Mouse (Mus musculus): ENCODE data around the gene Taf1c.

Taf1c gene

DNA sequence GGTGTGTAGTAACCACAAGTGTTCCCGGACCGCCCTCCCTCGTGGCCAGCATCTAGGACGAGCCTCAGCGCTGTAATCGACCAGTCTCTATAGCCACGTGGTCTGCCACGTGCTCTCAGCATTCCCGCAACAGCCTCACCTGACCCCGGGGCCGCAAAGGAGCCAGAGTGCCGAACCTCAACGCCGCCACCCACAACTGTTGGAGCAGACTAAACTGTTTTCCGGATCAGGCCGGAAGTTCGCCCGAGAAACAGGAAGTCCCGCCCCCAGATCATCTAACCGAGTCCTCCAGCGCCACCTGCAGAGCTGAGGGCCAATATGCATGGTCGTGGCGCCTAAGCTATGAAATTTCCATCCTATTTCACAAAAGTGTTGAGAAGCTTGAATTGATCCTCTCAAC lies at the start of gene Taf1c:
TSS of gene Taf1c (minus strand) at position 227 of the 400 bp plus-strand sequence.
- ATAC-seq (ENCODE audit: insufficient number of reproducible peaks, low FRiP score, low TSS enrichment), result peak; percentile 80

DNA sequence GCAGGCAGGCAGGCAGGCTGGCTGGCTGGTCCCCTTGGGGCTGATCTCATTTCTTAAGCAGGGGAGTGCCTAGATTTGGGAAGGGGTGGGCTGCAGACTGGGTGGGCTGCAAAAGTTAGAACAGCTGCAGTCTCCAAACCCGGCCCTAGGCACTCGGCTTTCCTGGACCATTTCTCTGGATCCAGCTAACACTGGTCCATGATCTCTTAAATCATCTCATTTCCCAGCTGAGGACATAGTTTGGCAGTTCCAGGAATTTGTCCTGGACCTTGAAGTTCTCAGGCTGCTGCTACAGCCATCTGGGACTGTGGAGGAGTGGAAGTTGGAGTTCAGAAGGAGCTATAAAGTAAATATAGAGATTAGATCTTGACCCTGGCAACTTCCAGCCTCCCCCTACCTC lies 46.3 kb upstream of the Taf1c start:
- ATAC-seq (ENCODE audit: insufficient number of reproducible peaks, low FRiP score, low TSS enrichment), result no peak

DNA sequence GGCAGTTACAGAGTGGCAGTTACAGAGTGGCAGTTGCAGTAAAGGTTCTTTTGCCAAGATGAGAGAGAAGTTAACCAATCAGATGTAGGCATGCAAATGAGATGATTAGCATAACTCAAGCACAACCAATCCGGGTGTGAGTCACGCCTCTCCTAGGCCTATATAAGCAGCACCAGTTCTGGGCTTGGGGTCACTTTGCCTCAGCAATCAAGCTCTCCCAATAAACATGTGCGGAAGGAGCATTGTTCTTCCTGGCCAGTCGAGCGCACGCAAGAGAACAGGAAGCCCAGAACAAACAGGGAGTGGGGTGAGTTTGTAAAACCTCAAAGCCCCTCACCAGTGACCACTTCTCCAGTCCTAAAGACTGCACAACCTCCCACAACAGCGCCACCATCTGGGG lies 41.8 kb upstream of the Taf1c start:
- no peak for ATAC-seq (ENCODE audit: insufficient number of reproducible peaks, low FRiP score, low TSS enrichment)

DNA sequence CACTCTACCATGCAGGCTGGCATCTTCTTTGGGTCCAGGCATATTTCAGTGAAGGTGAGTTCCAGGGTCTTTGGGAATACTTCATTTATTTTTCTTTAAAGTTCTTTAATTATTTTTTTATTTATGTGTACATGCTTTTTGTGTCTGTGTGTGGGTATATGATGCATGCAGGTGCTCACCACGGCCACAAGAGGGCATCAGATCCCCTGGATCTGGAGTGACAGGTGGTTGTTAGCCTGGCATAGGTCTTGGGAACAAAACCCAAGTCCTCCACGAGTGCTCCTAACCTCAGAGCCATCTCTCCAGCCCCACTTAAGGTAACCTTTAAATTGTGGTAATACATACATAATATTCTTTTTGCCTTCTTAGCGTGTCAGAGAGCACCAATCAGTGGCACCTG lies 41.2 kb upstream of the Taf1c start:
- ATAC-seq (ENCODE audit: insufficient number of reproducible peaks, low FRiP score, low TSS enrichment), result no peak

DNA sequence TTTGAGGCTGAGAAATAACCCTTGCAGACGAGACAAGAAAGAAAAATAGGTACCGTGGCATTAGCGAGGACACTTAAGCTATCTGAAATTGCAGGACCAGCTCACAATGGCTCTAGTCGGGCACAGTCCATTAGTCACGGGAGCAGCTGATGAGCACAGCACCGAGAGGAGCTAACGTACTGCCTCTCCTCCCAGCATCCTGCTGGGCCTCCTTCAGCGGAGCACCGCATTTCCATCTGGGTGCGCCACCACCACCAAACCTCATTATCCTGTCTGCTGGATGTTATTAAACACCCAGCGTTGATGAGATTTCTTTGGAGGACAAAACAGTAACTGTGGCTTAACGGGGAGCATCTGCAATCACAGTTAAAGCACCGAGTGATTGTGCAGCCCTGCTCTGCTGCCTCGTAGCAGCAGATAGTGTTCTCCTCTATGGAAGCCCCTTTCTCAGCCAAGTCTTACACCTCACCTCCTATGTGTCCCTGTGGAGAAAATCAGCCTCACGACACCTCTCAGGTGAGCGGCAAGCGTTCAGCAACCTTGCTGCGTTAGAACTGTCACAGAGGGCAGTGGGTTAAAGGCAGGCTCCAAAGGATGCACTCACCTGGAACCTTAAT lies 40.1 kb upstream of the Taf1c start:
- no peak for ATAC-seq (ENCODE audit: insufficient number of reproducible peaks, low FRiP score, low TSS enrichment)

DNA sequence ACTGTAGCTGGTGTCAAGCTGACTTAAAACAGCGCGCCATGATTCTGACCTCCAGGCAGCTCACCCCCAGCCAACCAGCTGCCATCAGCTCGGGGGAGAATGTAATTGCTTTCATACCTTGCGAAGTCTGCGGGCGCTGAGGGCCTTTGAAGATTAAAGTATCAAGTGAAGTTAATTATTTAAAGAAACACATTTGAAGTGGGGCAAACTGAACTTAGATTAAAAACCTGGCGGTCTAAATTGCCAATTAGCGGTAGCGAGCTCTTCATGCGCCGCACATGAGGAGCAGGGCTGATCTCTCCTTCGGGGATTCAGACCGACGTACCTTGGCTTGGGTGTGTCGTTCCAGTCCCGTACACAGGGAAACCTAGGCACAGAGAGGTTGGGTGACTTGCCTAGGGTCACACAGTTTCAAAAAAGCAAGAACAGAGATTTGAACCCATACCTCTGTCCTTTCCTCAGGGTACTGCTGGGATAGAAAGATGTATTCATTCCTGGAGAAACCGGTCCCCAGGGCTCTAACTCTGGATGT lies 39.5 kb upstream of the Taf1c start:
- ATAC-seq (ENCODE audit: insufficient number of reproducible peaks, low FRiP score, low TSS enrichment), result no peak

DNA sequence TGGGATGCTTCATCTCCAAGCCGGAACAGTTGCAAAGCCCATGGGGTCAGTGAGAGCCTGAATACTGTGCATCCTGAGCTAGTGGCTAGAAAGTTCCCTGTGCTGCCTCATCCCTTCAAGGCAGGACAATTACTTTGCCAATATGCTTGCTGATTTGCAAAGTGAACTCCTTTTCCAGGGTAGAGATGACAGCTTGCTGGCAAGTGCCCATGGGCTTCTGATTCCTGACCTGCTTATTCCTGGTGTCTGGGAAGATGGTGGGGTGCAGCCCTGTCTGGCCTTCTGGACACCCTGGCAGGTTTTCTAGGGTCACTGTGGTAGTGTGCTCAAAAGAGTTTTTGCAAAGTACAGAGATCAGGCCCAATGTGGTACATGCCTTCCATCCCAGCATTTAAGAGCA lies 37.9 kb upstream of the Taf1c start:
- 0 out of 2 replicates have a peak, but pooled peaks have one; percentile 36 for ATAC-seq (ENCODE audit: insufficient number of reproducible peaks, low FRiP score, low TSS enrichment)

DNA sequence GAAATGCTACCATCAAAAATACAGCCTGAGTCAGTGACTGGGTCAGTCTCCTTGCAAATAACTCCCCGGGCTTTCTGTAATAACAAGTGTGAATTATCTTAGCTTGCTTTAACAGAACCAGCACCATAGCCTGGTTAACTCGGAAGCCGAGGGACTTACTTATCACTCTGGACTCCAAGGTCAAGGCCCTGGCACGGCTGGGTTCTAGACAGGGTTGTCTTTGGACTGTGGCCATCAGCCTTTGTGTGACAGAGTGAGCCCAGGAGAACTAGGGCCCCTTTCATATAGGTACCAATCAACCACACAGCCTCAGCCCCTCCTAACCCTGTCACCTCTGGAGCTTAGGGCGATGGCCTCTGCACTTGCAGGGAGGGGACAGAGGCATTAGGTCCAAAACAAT lies 36.0 kb upstream of the Taf1c start:
- no peak for ATAC-seq (ENCODE audit: insufficient number of reproducible peaks, low FRiP score, low TSS enrichment)

DNA sequence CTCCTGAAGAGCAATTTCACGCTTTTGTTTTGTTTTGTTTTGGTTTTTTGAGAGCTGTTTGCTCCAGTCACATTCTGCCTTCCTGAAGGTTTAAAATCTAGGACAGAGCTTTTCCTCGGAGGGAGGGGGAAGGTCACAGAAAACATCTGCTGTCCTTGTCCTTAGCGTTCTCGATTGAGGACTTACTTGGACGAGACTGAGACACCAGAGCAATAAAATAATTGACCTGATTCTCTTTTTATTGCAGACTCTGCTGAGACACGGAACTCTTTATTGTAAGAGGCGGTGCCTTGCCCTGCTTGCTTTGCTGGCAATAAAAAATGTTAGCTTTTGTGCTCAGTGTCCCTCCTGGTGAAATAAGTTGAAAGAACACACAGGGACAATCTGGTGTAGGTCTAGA lies 34.8 kb upstream of the Taf1c start:
- no peak for ATAC-seq (ENCODE audit: insufficient number of reproducible peaks, low FRiP score, low TSS enrichment)

DNA sequence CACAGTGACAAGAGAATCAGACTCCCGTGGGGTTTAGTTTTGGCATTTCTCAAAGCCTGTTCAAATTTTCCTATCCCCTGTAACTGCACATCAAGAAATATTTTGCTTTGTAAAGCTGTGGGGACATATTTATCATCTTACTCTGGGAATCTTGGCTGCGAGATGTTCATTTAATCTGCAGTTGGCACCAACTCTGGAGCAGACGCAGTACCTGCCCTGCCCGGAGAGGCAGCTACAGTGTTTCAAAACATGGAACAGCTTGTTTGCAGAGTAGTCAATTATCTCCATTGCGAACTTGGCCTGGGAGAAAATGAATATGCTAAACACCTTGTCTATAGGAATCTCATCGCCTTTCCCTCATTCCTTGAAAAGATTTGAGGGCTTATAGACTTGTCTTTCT lies 33.2 kb upstream of the Taf1c start:
- no peak for ATAC-seq (ENCODE audit: insufficient number of reproducible peaks, low FRiP score, low TSS enrichment)

DNA sequence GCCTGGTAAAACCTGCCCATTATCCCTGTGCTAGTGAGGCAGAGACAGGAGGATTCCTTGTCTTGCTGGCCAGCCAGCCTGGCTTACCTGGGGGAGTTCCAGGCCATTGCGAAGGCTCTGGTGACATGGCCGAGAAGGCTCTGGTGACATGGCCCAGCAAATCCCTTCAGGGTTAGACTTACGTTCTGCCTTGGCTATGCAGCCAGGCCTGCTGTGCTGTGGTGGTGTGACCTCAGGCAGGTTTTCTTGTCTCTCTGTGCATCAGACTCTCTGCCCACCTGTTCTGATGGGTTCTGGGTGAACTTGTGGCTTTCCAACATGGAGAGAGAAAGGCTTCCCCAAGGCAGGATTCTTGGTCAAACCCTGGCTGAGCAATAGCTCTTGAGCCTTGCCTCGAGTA lies 32.4 kb upstream of the Taf1c start:
- ATAC-seq (ENCODE audit: insufficient number of reproducible peaks, low FRiP score, low TSS enrichment), result no peak

DNA sequence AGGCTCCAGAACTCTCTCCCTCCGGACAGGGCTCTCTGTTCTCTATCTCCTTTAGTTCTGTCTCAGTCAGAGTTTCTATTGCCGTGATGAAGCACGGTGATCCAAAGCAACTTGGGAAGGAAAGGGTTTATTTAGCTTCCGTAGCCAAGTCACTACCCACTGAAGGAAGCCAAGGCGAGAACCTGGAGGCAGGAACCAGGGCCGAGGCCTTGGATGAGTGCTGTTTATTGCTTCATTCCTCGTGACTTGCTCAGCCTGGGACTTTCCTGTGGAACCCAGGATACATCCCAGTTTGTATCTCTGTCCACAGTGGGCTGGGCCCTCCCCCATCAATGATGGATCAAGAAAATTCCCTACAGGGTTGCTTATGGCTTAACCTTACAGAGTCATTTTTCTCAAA lies 31.7 kb upstream of the Taf1c start:
- no peak for ATAC-seq (ENCODE audit: insufficient number of reproducible peaks, low FRiP score, low TSS enrichment)

DNA sequence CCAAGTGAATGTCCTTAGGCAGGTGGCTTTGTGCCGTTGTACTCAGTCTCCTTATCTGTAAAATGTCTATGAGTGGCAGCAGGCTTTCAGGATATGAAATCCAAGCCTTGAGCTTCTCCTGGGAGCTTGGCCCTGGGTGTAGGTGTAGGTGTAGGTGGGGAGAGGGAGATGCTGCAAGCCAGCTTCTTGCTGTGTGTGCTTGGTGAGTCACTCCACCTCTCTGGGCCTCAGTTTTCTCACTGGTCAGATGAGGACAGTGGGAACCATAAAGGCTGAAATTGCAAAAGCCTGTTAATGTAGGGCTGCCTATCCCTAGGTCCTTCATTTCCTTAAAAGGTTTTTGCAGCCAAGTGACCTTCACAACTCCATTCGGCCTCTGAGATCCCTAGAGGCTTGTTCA lies 30.9 kb upstream of the Taf1c start:
- no peak for ATAC-seq (ENCODE audit: insufficient number of reproducible peaks, low FRiP score, low TSS enrichment)

DNA sequence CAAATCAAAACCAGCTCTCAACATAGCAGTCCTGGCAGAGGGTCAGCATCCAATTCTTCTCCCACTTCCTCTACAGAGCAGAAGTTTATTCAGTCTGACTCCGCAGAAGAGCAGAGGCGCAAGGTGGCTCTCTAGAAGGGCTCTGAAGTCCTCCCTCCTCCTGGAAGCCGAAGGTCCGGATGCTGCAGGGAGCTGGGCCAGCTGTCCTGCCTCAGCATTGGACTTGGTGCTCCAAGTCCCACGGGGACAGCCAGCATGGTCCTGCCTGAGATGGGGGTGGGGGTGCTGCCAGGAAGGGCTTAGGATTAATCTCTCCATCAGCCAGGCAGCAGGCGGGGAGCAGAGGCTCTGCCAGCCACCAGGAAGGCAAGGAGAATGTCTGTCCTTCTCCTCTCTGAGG lies 30.4 kb upstream of the Taf1c start, which contains the start of gene Kcng4:
TSS of gene Kcng4 (minus strand) at position 303 of the 400 bp plus-strand sequence.
- no peak for ATAC-seq (ENCODE audit: insufficient number of reproducible peaks, low FRiP score, low TSS enrichment)

DNA sequence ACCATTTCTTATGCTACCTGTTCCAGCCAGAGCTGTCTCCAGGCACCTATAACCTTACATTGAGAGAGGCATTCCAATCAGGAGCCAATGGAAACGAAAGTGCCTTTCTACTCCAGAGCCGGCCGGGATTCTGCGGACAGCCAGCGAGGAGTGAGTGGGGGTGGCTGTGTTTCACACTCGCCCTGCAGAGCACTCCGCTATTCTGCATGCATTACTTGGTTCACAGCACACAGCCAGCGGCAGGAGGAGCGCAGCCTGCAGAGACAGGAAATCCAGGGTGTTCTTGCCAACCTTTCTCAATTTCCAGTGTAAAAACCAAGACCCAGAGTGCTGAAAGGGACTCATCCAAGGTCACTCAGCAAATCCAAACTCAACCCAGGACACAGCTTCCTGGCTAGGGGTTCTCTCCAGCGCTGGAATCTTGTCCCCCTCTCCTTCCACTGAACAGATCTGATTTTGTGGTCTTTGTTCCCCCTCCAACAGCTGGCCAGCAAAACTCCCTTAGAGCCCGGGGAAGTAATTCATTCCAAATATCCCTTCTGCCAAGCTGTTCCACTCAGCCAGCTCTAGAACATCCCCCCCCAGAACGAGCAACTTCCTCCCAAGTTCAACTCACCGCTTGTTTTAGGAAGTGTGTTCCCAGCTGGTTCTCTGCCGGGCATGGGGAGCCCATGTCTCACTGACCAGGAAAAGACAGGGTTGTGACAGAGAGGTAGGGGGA lies 29.8 kb upstream of the Taf1c start:
- no peak for ATAC-seq (ENCODE audit: insufficient number of reproducible peaks, low FRiP score, low TSS enrichment)

DNA sequence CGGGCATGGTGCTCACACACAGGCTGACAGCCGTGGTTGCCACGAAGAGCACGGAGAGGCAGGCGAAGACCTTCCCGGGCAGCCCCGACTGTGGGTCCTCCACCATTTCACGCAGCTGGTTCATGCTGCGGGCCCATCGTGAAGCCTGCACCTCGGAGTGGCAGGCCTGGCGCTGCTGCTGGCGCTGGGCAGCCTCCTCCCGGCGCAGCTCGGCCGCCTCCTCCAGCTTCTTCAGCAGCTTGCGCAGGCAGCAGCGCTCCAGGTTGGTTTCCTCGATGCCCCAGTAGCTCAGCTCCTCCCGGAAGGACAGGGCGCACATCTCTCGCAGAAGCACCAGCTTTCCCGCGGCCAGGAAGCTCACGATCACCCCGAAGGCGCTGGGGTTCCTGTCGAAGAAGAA lies 27.9 kb upstream of the Taf1c start:
- no peak for ATAC-seq (ENCODE audit: insufficient number of reproducible peaks, low FRiP score, low TSS enrichment)

DNA sequence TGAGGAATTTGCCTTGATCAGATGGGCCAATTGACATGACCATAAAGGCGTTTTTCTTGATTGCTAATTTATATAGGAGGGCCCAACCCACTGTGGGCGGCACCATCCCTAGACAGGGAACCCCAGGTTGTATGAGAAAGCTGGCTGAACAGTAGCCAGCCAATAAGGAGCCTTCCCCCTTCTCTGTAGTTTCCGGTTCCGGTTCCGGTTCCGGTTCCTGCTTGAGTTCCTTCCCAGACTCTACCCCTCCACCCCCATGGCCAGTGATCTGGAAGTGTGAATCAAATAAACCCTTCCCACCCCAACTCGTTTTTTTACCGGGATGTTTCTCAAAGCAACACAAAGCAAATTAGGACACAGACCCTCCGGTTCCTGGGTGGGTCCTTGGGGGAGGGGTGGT lies 27.2 kb upstream of the Taf1c start:
- ATAC-seq (ENCODE audit: insufficient number of reproducible peaks, low FRiP score, low TSS enrichment), result no peak

DNA sequence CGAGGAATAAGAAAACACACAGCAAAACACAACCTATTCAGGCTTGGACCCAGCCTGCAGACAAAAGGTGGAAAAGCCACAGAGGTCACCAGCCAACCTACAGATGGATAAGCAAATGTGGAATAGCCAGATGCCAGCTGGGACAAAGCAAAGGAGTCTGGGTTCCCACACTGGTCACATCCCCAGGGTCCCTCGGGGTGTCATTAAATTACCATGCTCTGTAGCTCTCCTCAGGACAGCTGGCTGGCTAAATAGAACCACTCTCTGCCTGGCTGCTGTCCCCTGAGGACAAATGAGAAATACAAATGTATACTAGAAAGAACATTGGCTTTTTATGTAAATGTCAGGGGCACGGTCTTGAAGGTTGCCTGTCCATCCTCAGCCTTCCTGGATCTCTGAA lies 25.8 kb upstream of the Taf1c start:
- ATAC-seq (ENCODE audit: insufficient number of reproducible peaks, low FRiP score, low TSS enrichment), result no peak

DNA sequence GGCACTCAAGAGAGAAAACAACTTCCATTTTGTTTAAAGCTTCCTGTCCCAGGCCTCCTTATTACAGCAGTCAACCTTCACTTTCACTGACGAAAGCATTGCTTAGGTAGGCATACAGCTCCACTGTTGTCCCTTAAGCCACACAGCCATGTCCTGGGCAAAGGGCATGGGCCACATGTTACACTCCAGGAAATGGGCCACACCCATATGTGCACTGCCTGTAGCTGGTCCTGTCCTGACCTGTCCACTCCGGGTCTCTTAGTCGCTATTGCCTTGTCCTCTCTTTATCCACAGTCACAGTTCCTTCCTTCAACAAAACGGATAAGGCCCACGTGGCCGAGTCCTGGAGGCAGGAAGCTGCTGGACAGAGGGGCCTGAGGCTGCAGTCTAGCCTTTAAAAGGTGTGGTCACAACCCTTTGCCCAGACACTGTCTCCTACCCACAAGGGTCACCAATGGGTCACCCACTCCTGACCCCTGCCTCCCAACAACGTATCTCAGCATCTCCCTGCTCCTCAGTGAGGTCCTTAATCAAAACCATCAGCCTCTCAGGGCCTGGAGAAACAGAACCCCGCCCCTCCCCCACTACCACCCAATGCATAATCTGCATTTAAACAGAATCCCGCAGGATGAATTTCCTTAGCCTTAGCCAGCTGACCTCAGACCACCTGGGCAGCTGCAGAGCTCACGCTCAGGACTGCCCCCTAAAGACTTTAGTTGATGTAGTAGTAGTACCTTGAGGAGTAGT lies 22.8 kb upstream of the Taf1c start:
- no peak for ATAC-seq (ENCODE audit: insufficient number of reproducible peaks, low FRiP score, low TSS enrichment)

DNA sequence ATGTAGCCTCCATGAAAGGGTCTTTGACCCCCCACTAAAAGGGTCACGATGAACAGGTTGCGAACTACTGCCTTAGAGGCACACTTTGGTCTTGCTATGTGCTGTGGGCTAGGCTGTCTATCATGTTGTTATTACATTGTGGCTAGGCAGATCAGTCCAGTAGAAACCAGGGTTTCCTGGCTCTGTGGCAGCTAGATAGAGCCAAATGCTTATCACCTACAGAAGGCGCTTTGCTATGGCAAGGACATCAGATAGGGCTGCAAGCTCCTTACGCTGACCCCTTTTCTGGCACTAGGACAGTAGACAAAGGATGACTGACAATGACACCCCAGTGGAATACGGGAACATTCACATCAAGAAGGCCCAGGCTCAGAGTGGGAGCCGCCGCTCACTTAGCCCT lies 22.2 kb upstream of the Taf1c start:
- no peak for ATAC-seq (ENCODE audit: insufficient number of reproducible peaks, low FRiP score, low TSS enrichment)

DNA sequence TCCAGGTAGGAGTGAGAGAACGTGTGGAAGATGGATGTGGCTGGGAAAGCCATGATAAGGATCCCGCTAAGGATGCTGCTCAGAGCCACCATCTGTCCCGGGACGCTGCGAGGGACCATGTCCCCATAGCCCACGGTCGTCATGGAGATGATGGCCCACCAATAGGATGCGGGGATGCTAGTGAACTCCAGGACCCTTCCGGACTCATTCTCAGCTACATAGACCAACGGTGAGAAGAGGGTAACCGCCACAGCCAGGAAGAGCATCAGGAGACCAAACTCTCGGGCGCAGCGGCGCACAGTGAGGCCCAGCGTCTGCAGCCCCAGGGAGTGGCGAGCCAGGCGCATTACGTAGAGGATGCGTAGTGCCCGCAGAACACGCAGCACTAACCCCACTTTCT lies 20.8 kb upstream of the Taf1c start:
- no peak for ATAC-seq (ENCODE audit: insufficient number of reproducible peaks, low FRiP score, low TSS enrichment)

Measured in cerebellum, adult (tissue).